Mouse (Mus musculus) hindbrain, postnatal 0 days (tissue): ENCODE measurements around the gene Slc50a1. TPM values are rescaled to one million over a fixed set of nuclear protein-coding genes. Genes with fewer than 3 reads are reported as not detected.
A peak's percentile ranks its signal among the peaks of the same experiment; 100 is the strongest.

ENCODE experiments used
- ATAC-seq: fragments of 200-750 bp; cut with Nextera tagmentation; 2 replicates; pipeline ENCODE4 v1.8.0; 2017; ENCODE audit warnings: mild to moderate bottlenecking, moderate TSS enrichment, moderate library complexity
- DNase-seq: peaks from one replicate; pipeline ENCODE4 v3.0.0-alpha.2; 2015; ENCODE audit warnings: low spot score
- H3K27ac ChIP-seq: fragments of 300-500 bp; sonication (generic); 2 replicates; pipeline ENCODE4 v1.5.1; 2014; ENCODE audit warnings: mild to moderate bottlenecking
- H3K27me3 ChIP-seq: fragments of 300-500 bp; sonication (generic); 2 replicates; pipeline ENCODE4 v1.6.1; 2014; ENCODE audit warnings: low read length, mixed read lengths; ENCODE audit not compliant: insufficient read depth
- H3K36me3 ChIP-seq: fragments of 300-500 bp; sonication (generic); 2 replicates; pipeline ENCODE4 v1.6.1; 2014; ENCODE audit warnings: low read length, mixed read lengths; ENCODE audit not compliant: insufficient read depth
- H3K4me1 ChIP-seq: fragments of 300-500 bp; sonication (generic); 2 replicates; pipeline ENCODE4 v1.6.1; 2014; ENCODE audit warnings: antibody characterized with exemption, low read length, mixed read lengths; ENCODE audit not compliant: insufficient read depth
- H3K4me2 ChIP-seq: fragments of 300-500 bp; sonication (generic); 2 replicates; pipeline ENCODE4 v1.6.1; 2014; ENCODE audit warnings: low read depth, mild to moderate bottlenecking, low read length, moderate library complexity, mixed read lengths
- H3K4me3 ChIP-seq: fragments of 300-500 bp; sonication (generic); 2 replicates; pipeline ENCODE4 v1.5.1; 2014; ENCODE audit warnings: low read length
- H3K9ac ChIP-seq: fragments of 300-500 bp; sonication (generic); replicated peaks from 2 replicates; pipeline ENCODE4 v1.6.1; 2014; ENCODE audit warnings: mild to moderate bottlenecking, low read length, moderate library complexity, mixed read lengths
- H3K9me3 ChIP-seq: fragments of 300-500 bp; sonication (generic); 2 replicates; pipeline ENCODE4 v1.6.1; 2016; ENCODE audit warnings: low read length, mixed read lengths
- CTCF ChIP-seq: IDR thresholded peaks from 2 replicates; pipeline ENCODE4 v1.5.1; 2016; ENCODE audit warnings: antibody characterized with exemption, control low read depth, low read depth
- WGBS: fragments of 180-500 bp; shearing (Covaris S2); extraction: QIAGEN DNeasy Blood & Tissue Kit; methylation state at CpG from one replicate; pipeline ENCODE4 v1.1.7; 2014; 5-methylcytosine and 5-hydroxymethylcytosine counted together
- polyA plus RNA-seq: library from polyadenylated mRNA; unstranded; fragments of >200 nt; fragmentation: Nextera tagmentation; extraction: Ambion mirVana; gene quantifications from 2 replicates; pipeline ENCODE4 v1.2.1, GENCODE M21; 2015
- total RNA-seq: library from RNA; depleted of rRNA; stranded (reverse); fragments of >200 nt; gene quantifications from 2 replicates; pipeline ENCODE4 v1.2.3, GENCODE M21; 2014; rRNA removed

The Slc50a1 gene
- 30.1 and 30.8 TPM in 2 replicates for total RNA-seq
- polyA plus RNA-seq, result 47.2 and 49.1 TPM in 2 replicates

- DNase-seq (peak; percentile 87), ATAC-seq (peak; percentile 64)
- Histone ChIP-seq H3K36me3 (no peaks in the 10 kb centered on the region), H3K4me3 (peak within 1 kb of the TSS; percentile 58), H3K27me3 (no peaks in the 10 kb centered on the region), H3K27ac (peak within 1 kb of the TSS; percentile 86), H3K4me1 (peaks cover 18% of the 10 kb centered on the region), H3K9me3 (no peaks in the 10 kb centered on the region), H3K9ac (peak within 1 kb of the TSS; percentile 59), H3K4me2 (peak within 1 kb of the TSS; percentile 68)
- peak; percentile 68 for TF ChIP-seq CTCF
- whole genome bisulfite sequencing, result 1% methylated on average over 39 of the region's 39 CpGs
These were observed at the start of gene Slc50a1 for GRCm38 (mm10) chr3:89270051-89270755. TSS of gene Slc50a1 (minus strand) at chr3:89270570.

- H3K9me3 ChIP-seq, result no peaks in the 10 kb centered on the region
- WGBS, result 3% methylated on average over 49 of the region's 58 CpGs
- H3K27ac ChIP-seq, result peak overlapping the region; percentile 88
- peak overlapping the region; percentile 77 for H3K4me2 ChIP-seq
- peaks cover 13% of the 10 kb centered on the region for H3K4me1 ChIP-seq
- no peaks in the 10 kb centered on the region for H3K27me3 ChIP-seq
- no peaks in the 10 kb centered on the region for H3K36me3 ChIP-seq
- H3K9ac ChIP-seq, result peak overlapping the region; percentile 82
- peak; percentile 78 for DNase-seq
- ATAC-seq, result peak; percentile 30; the same call in 1 of the 2 replicates
- peak overlapping the region; percentile 67 for H3K4me3 ChIP-seq
- TF ChIP-seq CTCF, result no peak
These were observed 49.4 kb upstream of the Slc50a1 start for GRCm38 (mm10) chr3:89319591-89320350.

DNA sequence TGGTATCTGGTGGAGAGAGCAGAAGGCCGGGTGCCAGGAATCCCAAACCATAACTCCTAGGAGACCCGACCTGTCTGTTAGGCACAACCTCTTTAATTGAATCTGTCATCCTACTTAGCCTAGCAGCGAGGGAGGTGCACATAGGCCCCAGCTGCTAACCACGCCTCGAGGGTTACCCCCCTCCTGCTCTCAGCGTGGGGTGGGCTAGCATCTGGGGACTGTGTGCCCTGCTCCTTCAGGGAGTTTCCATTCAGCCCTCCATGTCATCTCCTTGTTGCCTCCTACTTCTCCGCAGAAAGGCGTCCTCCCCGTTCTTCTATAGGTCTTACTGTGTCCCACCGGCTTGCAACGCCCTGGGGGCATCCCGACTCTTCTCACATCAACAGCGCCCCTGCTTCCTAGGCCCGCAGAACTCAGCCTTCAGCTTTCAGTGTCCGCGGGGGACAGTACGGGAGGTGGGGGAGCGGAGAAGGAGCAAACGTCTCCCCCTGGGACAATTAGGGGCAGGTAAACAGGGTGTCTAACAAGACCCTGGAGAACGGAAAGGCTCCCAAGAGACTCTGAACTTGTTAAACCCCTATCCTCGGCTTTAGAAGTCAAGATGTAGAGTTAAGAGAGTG lies 48.7 kb upstream of the Slc50a1 start:
- peak overlapping the region; percentile 77 for H3K4me2 ChIP-seq
- no peaks in the 10 kb centered on the region for H3K27me3 ChIP-seq
- ATAC-seq, result no peak
- peaks cover 13% of the 10 kb centered on the region for H3K4me1 ChIP-seq
- H3K27ac ChIP-seq, result peak overlapping the region; percentile 88
- no peaks in the 10 kb centered on the region for H3K9me3 ChIP-seq
- 9% methylated on average over 21 of the region's 21 CpGs for WGBS
- no peak for TF ChIP-seq CTCF
- no peak for DNase-seq
- H3K9ac ChIP-seq, result peak overlapping the region; percentile 82; the same call in 1 of the 2 replicates
- peak overlapping the region; percentile 67 for H3K4me3 ChIP-seq
- no peaks in the 10 kb centered on the region for H3K36me3 ChIP-seq

DNA sequence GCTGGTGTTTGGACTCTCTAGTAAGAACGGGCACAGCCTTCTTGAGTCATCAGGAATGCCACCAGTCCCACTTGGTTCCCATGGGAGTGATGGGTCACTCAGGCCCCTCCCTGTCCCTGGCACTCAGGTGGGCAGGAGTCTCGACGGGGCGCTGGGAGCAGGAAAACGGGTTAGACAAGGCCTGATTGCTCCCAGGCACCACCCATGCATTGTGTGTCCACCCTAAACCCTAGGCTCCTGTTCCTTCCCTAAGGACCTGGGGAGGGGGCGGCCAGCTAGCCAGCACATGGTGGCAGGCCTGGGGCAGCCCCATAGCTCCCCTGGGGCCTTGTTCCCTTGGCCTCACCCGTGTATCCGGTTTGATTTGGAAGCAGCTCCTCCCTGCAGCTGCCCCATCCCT lies 47.9 kb upstream of the Slc50a1 start:
- Histone ChIP-seq H3K36me3 (no peaks in the 10 kb centered on the region), H3K27me3 (no peaks in the 10 kb centered on the region), H3K27ac (no peak overlapping the region), H3K9me3 (no peaks in the 10 kb centered on the region), H3K4me3 (no peak overlapping the region), H3K4me1 (peaks cover 13% of the 10 kb centered on the region), H3K9ac (no peak overlapping the region), H3K4me2 (no peak overlapping the region)
- 63% methylated on average over 8 of the region's 8 CpGs for WGBS
- no peak for TF ChIP-seq CTCF
- DNase-seq (no peak), ATAC-seq (no peak)

DNA sequence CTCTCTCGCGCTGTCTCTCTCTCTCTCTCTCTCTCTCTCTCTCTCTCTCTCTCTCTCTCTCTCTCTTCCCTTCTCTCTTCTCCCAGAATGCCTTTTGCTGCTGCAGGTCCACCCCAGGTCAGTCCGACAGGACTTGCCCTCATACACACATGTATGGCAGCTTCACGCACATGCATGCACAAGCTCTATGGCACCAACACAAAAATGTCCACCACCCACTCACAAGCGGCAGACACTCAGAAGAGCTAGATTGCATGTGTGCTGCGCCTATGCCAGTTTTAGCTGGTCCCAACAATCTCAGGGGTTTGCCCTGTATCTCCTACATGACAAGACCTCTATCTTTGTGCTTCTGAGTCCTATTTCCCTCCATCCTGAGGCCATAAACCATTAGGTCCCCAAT lies 46.9 kb upstream of the Slc50a1 start:
- no peak for ATAC-seq
- Histone ChIP-seq H3K4me1 (peaks cover 13% of the 10 kb centered on the region), H3K9ac (no peak overlapping the region), H3K9me3 (no peaks in the 10 kb centered on the region), H3K4me3 (no peak overlapping the region), H3K27ac (peak overlapping the region; percentile 32; the same call in 1 of the 2 replicates), H3K36me3 (no peaks in the 10 kb centered on the region), H3K27me3 (no peaks in the 10 kb centered on the region), H3K4me2 (peak overlapping the region; percentile 49)
- WGBS, result 54% methylated on average over 6 of the region's 6 CpGs
- no peak for TF ChIP-seq CTCF
- no peak for DNase-seq

DNA sequence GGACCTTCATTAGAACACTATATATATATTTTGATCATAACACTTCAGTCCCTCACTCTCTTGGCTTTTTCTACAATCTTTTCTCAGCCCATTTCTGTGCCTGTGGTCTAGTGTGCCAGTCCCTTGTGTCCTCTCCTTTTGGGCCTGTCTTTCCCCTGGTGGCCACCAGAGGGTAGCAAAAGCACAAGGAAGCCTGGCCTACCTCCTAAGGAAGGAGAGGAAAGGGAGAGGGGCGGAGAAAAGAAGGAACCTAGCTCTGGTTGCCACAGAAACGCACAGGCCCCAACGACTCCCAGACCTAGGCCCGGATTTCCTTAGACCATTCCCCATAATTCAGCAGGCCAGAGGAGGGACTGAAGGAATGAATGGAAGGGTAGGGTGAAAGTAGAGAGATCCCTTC lies 46.5 kb upstream of the Slc50a1 start:
- H3K36me3 ChIP-seq, result no peaks in the 10 kb centered on the region
- H3K9ac ChIP-seq, result no peak overlapping the region
- DNase-seq (peak; percentile 91), ATAC-seq (peak; percentile 13)
- no peaks in the 10 kb centered on the region for H3K27me3 ChIP-seq
- H3K4me3 ChIP-seq, result no peak overlapping the region
- peak; percentile 95 for TF ChIP-seq CTCF
- H3K4me1 ChIP-seq, result peaks cover 13% of the 10 kb centered on the region
- peak overlapping the region; percentile 32; the same call in 1 of the 2 replicates for H3K27ac ChIP-seq
- H3K4me2 ChIP-seq, result peak overlapping the region; percentile 49
- no peaks in the 10 kb centered on the region for H3K9me3 ChIP-seq
- 0% methylated on average over 4 of the region's 4 CpGs for WGBS
